Mouse (Mus musculus) heart, embryonic 16.5 days (tissue): ENCODE data around the gene Ccdc38. TPM values are rescaled to one million over a fixed set of nuclear protein-coding genes. Genes with fewer than 3 reads are reported as not detected.

Experiments used
- ATAC-seq: fragments of 200-750 bp; cut with Nextera tagmentation; replicated peaks from 2 replicates; pipeline ENCODE4 v1.8.0; 2017; ENCODE audit warnings: moderate number of reproducible peaks; ENCODE audit not compliant: insufficient read depth, low FRiP score; ENCODE audit errors: extremely low read depth
- H3K27ac ChIP-seq: fragments of 300-500 bp; sonication (generic); 2 replicates; pipeline ENCODE4 v1.5.1; 2014; ENCODE audit warnings: mild to moderate bottlenecking, low read length, control low read depth, moderate library complexity
- H3K27me3 ChIP-seq: fragments of 300-500 bp; sonication (generic); 2 replicates; pipeline ENCODE4 v1.6.1; 2014; ENCODE audit warnings: low read length, mixed read lengths; ENCODE audit not compliant: control insufficient read depth, insufficient read depth
- H3K36me3 ChIP-seq: fragments of 300-500 bp; sonication (generic); 2 replicates; pipeline ENCODE4 v1.6.1; 2014; ENCODE audit not compliant: control insufficient read depth, insufficient read depth
- H3K4me1 ChIP-seq: fragments of 300-500 bp; sonication (generic); 2 replicates; pipeline ENCODE4 v1.6.1; 2014; ENCODE audit warnings: low read length, mixed read lengths; ENCODE audit not compliant: control insufficient read depth, insufficient read depth
- H3K4me2 ChIP-seq: fragments of 300-500 bp; sonication (generic); 2 replicates; pipeline ENCODE4 v1.6.1; 2014; ENCODE audit warnings: low read depth, mild to moderate bottlenecking, control low read depth, low read length
- H3K4me3 ChIP-seq: fragments of 300-500 bp; sonication (generic); 2 replicates; pipeline ENCODE4 v1.5.1; 2014; ENCODE audit warnings: mild to moderate bottlenecking, control low read depth, low read length
- H3K9ac ChIP-seq: fragments of 300-500 bp; sonication (generic); 2 replicates; pipeline ENCODE4 v1.6.1; 2014; ENCODE audit warnings: low read length, control low read depth
- H3K9me3 ChIP-seq: fragments of 300-500 bp; sonication (generic); replicated peaks from 2 replicates; pipeline ENCODE4 v1.6.1; 2016; ENCODE audit warnings: low read length; ENCODE audit not compliant: control insufficient read depth
- WGBS: fragments of 180-500 bp; shearing (Covaris S2); extraction: QIAGEN DNeasy Blood & Tissue Kit; methylation state at CpG from one replicate; pipeline ENCODE4 v1.1.7; 2014; 5-methylcytosine and 5-hydroxymethylcytosine counted together
- polyA plus RNA-seq: library from polyadenylated mRNA; unstranded; fragments of >200 nt; fragmentation: Nextera tagmentation; extraction: Ambion mirVana; gene quantifications from 2 replicates; pipeline ENCODE4 v1.2.1, GENCODE M21; 2015

Gene Ccdc38
- polyA plus RNA-seq, 1 experiment from 2014 or later, result 0.13 TPM

DNA sequence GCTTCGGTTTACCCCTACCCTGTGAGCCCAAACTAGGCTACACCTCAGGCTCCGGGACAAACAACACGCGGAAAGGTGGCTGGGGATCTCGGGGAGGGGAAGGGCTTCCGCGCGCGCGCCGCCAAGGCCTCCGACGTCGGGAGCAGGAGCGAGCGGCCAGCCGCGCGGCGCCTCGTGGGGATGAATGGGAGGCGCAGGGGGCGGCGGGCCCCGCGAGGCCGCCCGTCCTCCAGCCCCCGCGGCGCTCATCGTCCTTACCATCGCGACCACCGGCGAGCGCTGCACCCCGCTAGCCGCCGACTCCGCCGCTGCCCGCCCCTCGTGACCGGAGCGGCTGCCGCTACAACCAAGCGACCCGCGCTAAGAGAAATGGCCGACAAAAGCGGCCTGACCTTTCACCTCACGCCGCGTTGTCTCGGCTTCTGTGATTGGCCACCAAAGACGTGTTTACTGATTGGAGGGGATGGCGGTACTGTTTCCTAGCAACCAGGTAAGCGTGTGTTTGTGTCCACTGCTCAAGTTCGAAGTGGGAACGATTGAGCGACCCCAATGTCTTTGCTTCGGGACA lies 48.9 kb downstream of the Ccdc38 start, which contains the start of gene Snrpf:
Gene Snrpf, minus strand, starts transcription at position 426 of the 568 bp plus-strand sequence.
- Histone ChIP-seq H3K4me3 (peak within 1 kb of the TSS; percentile 68), H3K4me2 (peak within 1 kb of the TSS; percentile 94), H3K9me3 (no peaks in the 10 kb centered on the region), H3K4me1 (peaks cover 16% of the 10 kb centered on the region), H3K27ac (peak within 1 kb of the TSS; percentile 59), H3K27me3 (no peaks in the 10 kb centered on the region), H3K36me3 (peaks cover 11% of the 10 kb centered on the region; the same call in 1 of the 2 replicates), H3K9ac (peak within 1 kb of the TSS; percentile 74)
- ATAC-seq, result peak; percentile 89
- WGBS, result under 1% methylated on average over 62 of the region's 63 CpGs

DNA sequence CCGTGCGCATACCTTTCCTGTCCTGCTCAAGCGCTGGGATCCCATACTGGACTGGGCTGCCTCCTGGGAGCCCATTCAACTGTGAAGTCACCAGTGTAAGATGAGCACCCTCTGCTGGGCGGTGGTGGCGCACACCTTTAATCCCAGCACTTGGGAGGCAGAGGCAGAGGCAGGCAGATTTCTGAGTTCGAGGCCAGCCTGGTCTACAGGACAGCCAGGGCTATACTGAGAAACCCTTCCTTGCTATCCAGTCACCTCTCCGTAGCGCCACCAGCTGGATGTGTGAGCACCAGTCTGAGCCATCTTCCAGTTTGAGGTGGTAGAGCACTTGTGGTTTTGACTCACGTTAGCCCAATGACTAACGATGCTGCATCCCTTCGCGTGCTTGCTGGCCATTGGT lies 52.0 kb downstream of the Ccdc38 start:
- no peaks in the 10 kb centered on the region for H3K9me3 ChIP-seq
- no peaks in the 10 kb centered on the region; the same call in 1 of the 2 replicates for H3K36me3 ChIP-seq
- no peak overlapping the region for H3K9ac ChIP-seq
- ATAC-seq, result no peak
- H3K27me3 ChIP-seq, result no peaks in the 10 kb centered on the region
- WGBS, result 53% methylated on average over 12 of the region's 12 CpGs
- no peak overlapping the region for H3K4me2 ChIP-seq
- no peak overlapping the region for H3K4me3 ChIP-seq
- peaks cover 16% of the 10 kb centered on the region for H3K4me1 ChIP-seq
- no peak overlapping the region for H3K27ac ChIP-seq

DNA sequence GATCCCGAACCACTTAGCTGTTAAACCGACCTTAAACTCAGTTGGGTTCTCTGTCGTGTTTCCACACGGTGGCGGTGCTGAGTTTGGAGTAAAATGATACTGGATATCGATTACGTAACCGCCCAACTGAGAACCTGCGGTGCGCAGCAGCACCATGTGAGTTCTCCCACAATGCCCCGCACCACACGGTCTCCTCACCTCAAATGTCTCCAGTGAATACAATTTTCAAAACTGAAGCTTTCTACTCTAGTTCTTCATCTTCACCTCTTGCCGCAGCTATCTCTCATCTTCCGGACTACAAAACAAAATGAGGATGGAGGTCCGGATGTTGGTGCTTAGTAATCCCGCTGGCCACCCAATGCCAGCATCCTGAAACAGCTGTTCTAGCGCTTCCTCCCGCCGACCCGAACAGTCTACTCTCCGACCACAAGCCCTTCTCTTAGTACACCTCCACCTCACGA lies 53.6 kb downstream of the Ccdc38 start:
- Histone ChIP-seq H3K4me1 (peaks cover 5% of the 10 kb centered on the region), H3K36me3 (no peaks in the 10 kb centered on the region), H3K9ac (peak overlapping the region; percentile 44; the same call in 1 of the 2 replicates), H3K4me3 (peak overlapping the region; percentile 50), H3K27me3 (no peaks in the 10 kb centered on the region), H3K9me3 (no peaks in the 10 kb centered on the region), H3K4me2 (peak overlapping the region; percentile 90), H3K27ac (no peak overlapping the region)
- WGBS, result 2% methylated on average over 22 of the region's 22 CpGs
- ATAC-seq, result 0 out of 2 replicates have a peak, but pooled peaks have one; percentile 24

DNA sequence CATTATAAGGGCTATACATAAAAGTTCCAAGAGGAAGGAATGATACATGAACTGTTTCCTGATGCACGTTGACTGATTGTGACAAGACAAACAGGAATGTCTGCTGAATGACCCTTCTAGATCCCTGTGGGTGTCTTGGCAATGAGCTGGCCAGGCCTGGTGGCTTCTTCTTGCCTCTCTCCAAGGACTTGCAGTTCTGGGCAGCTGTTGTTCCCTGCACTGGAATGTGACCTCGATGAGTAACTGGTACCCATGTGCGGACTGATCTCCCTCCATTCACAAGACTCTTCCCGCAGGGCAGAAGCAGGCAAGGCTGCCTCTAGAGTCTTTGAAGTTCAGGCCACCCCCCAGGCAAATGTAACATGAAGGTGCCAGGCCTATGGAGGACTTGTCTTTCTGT lies 55.4 kb downstream of the Ccdc38 start:
- Histone ChIP-seq H3K4me1 (0 out of 2 replicates have a peak, but pooled peaks cover 2% of the 10 kb centered on the region), H3K27ac (no peak overlapping the region), H3K36me3 (no peaks in the 10 kb centered on the region), H3K4me2 (no peak overlapping the region), H3K9ac (no peak overlapping the region), H3K27me3 (no peaks in the 10 kb centered on the region), H3K9me3 (no peaks in the 10 kb centered on the region), H3K4me3 (no peak overlapping the region)
- ATAC-seq, result no peak
- 52% methylated on average over 4 of the region's 4 CpGs for WGBS

DNA sequence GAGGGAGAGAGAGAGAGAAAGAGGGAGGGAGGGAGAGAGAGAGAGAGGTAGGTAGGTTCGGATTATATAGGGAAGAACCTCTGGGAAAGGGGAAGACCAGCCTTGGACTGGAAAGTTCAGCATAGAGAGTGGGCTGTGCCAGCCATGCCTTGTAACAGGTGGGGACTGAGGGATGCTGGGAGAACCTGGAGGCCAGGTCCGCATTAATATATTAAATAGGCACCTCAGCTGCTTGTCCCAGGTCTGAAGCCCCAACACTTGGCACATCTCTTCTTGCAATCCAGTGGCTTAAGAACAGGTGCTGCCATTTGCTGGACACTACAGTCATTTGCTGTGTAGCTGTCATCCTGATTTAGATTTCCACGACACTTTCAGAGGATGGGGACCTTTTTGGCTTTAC lies 56.2 kb downstream of the Ccdc38 start:
- no peak for ATAC-seq
- 77% methylated on average over 3 of the region's 3 CpGs for WGBS
- Histone ChIP-seq H3K36me3 (no peaks in the 10 kb centered on the region), H3K4me1 (0 out of 2 replicates have a peak, but pooled peaks cover 2% of the 10 kb centered on the region), H3K9ac (no peak overlapping the region), H3K27ac (no peak overlapping the region), H3K4me3 (no peak overlapping the region), H3K9me3 (no peaks in the 10 kb centered on the region), H3K27me3 (no peaks in the 10 kb centered on the region), H3K4me2 (no peak overlapping the region)

DNA sequence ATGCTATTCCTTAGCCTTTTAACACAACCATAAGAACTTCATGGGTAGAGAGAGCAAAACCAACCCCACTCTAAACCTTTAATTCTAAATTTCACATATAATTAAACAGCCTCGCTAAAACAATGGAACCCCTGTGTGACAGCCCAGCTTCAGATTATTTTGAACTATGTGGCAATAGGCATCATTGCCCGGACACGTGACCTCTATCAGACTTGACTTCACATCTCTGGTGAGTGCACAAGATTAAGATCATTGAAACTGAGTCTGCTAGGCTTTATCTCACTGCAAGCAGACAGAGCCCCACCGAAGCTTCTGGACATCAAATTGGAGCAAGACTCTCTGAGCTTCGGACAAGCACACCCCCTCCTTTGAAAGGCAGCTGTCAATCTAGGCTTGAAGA lies 61.9 kb downstream of the Ccdc38 start:
- Histone ChIP-seq H3K4me2 (no peak overlapping the region), H3K36me3 (no peaks in the 10 kb centered on the region), H3K27ac (no peak overlapping the region), H3K4me1 (no peaks in the 10 kb centered on the region), H3K9me3 (peaks cover 4% of the 10 kb centered on the region), H3K9ac (no peak overlapping the region), H3K27me3 (no peaks in the 10 kb centered on the region), H3K4me3 (no peak overlapping the region)
- 78% methylated on average over 5 of the region's 5 CpGs for WGBS
- no peak for ATAC-seq

DNA sequence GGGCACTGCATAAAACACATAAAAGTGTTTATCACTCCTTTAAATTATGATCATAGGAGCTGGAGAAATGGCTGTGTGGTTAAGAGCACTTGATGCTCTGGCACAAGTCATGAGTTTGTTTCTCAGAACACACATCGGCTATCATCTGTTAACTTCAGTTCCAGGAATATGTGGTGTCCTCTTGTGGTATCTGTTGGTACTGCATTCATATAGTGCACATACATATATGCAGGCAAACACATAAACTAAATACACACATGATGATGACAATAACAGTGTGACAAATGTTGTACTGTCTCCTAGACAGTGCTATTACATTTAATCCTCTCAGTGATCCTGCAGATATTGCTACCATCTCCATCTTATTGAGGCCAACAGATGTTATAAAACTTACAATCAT lies 62.8 kb downstream of the Ccdc38 start:
- WGBS, result 89% methylated on average over 1 of the region's 1 CpGs
- Histone ChIP-seq H3K36me3 (no peaks in the 10 kb centered on the region), H3K27ac (no peak overlapping the region), H3K4me2 (no peak overlapping the region), H3K4me1 (no peaks in the 10 kb centered on the region), H3K4me3 (no peak overlapping the region), H3K27me3 (no peaks in the 10 kb centered on the region), H3K9ac (no peak overlapping the region), H3K9me3 (peaks cover 4% of the 10 kb centered on the region)
- no peak for ATAC-seq

DNA sequence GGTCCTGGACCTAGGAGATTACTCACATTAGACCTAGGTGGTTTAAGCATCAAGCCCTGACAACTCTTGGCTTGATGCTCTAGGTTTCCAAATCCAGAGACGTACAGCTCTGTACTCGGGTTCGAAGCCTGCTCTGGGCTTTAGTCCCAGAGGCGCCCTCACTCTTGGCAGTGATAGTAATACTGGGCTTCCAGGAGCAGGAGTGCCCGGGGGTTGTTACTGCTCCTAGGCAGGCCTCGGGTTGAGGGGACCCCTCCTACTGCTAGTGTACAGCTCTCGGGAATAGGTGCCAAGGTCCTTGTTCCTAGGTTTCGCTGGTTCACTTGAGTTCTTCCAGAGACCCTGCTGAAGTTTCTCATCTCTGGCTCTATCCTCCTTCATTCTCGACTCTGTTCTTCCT lies 65.9 kb downstream of the Ccdc38 start:
- H3K27ac ChIP-seq, result no peak overlapping the region
- no peaks in the 10 kb centered on the region for H3K36me3 ChIP-seq
- ATAC-seq, result no peak
- WGBS, result 83% methylated on average over 9 of the region's 9 CpGs
- no peak overlapping the region for H3K4me2 ChIP-seq
- H3K9me3 ChIP-seq, result peaks cover 17% of the 10 kb centered on the region
- H3K4me3 ChIP-seq, result no peak overlapping the region
- H3K4me1 ChIP-seq, result no peaks in the 10 kb centered on the region
- no peak overlapping the region for H3K9ac ChIP-seq
- H3K27me3 ChIP-seq, result no peaks in the 10 kb centered on the region

DNA sequence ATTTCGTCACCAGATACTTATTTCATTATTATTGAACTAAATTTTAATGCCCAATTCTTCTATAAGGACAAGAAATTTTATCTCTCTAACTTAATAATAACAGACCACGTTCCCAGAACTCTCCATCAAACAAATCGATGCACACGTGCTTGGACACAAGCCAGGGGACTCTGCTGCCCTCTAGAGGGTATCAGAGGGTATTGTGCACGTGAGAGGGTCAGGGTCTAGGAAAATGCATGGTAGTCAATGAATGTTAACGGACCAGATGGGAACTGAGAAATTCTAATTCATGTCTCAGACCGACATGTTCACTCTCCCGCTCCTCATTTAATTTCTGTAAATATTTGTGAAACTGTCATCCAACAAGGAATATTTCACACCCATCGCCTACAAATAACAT lies 67.6 kb downstream of the Ccdc38 start:
- 62% methylated on average over 9 of the region's 9 CpGs for WGBS
- no peak overlapping the region for H3K4me2 ChIP-seq
- H3K27me3 ChIP-seq, result no peaks in the 10 kb centered on the region
- ATAC-seq, result no peak
- H3K4me3 ChIP-seq, result no peak overlapping the region
- H3K27ac ChIP-seq, result no peak overlapping the region
- H3K36me3 ChIP-seq, result no peaks in the 10 kb centered on the region
- H3K9ac ChIP-seq, result no peak overlapping the region
- peaks cover 16% of the 10 kb centered on the region for H3K9me3 ChIP-seq
- no peaks in the 10 kb centered on the region for H3K4me1 ChIP-seq
